Comparison of ENCODE assay signal across 8 mouse cellular contexts in genomic region chr16:90385326-90385687, GRCm38 (mm10). TPM values are rescaled to one million over a fixed set of nuclear protein-coding genes. Genes with fewer than 3 reads are reported as not detected.
A peak's percentile ranks its signal among the peaks of the same experiment; 100 is the strongest.
DNase-seq lines count a peak whose midpoint lies in the region; ATAC-seq and TF ChIP-seq lines count a peak whose summit lies in the region.

No protein-coding gene starts in this region.

- under 1% methylated on average over 16 of the region's 16 CpGs for WGBS in heart, embryonic 10.5 days
- WGBS in forebrain, embryonic 15.5 days, result under 1% methylated on average over 16 of the region's 16 CpGs
- WGBS in liver, embryonic 16.5 days (ENCODE audit: insufficient replicate concordance), result under 1% methylated on average over 16 of the region's 16 CpGs

- peaks cover 11% of the 10 kb centered on the region for H3K36me3 ChIP-seq in heart, embryonic 10.5 days
- H3K36me3 ChIP-seq in ES-Bruce4 (ENCODE audit: control insufficient read depth, insufficient read depth, low read length, poor library complexity, severe bottlenecking), result no peaks in the 10 kb centered on the region
- H3K36me3 ChIP-seq in forebrain, embryonic 15.5 days, result no peaks in the 10 kb centered on the region
- H3K36me3 ChIP-seq in liver, embryonic 16.5 days (ENCODE audit: control insufficient read depth, insufficient read depth), result no peaks in the 10 kb centered on the region

- no peak; the same call in 1 of the 2 replicates for ATAC-seq in forebrain, embryonic 15.5 days (replicated peaks)
- no peak for ATAC-seq in liver, embryonic 16.5 days (ENCODE audit: low read depth)

- intact Hi-C loops in heart, postnatal 36 days (cut with DNase I), result loop anchor here (5.0 kb wide), 2 partner anchors 67 to 147 kb away; no protein-coding TSS in a partner anchor

- peak overlapping the region; percentile 83 for H3K9ac ChIP-seq in ES-Bruce4 (ENCODE audit: low read depth, poor library complexity, severe bottlenecking)
- peak overlapping the region; percentile 94 for H3K9ac ChIP-seq in forebrain, embryonic 15.5 days (replicated peaks)
- peak overlapping the region; percentile 51; the same call in 1 of the 2 replicates for H3K9ac ChIP-seq in liver, embryonic 16.5 days (ENCODE audit: low read depth, low read length)

- no peak for TF ChIP-seq EP300 in ES-Bruce4 (IDR thresholded peaks at IDR 0.05; ENCODE audit: insufficient read depth, low read depth, low read length)

- H3K4me1 ChIP-seq in heart, embryonic 10.5 days, result peaks cover 51% of the 10 kb centered on the region
- no peaks in the 10 kb centered on the region for H3K4me1 ChIP-seq in ES-Bruce4 (ENCODE audit: control insufficient read depth, insufficient read depth, low read length)
- peaks cover 46% of the 10 kb centered on the region for H3K4me1 ChIP-seq in forebrain, embryonic 15.5 days
- H3K4me1 ChIP-seq in liver, embryonic 16.5 days (ENCODE audit: control insufficient read depth, low read depth, low read length), result no peaks in the 10 kb centered on the region

- H3K9me3 ChIP-seq in heart, embryonic 10.5 days, result no peaks in the 10 kb centered on the region
- H3K9me3 ChIP-seq in ES-Bruce4 (replicated peaks; ENCODE audit: control insufficient read depth, insufficient read depth, low read length, poor library complexity, severe bottlenecking), result no peaks in the 10 kb centered on the region
- H3K9me3 ChIP-seq in forebrain, embryonic 15.5 days, result no peaks in the 10 kb centered on the region
- H3K9me3 ChIP-seq in liver, embryonic 16.5 days (replicated peaks; ENCODE audit: control insufficient read depth, low read length), result no peaks in the 10 kb centered on the region

- TF ChIP-seq CTCF in ES-Bruce4 (IDR thresholded peaks at IDR 0.05; ENCODE audit: low read depth, low read length), result no peak

- no peaks in the 10 kb centered on the region for H3K27me3 ChIP-seq in heart, embryonic 10.5 days (ENCODE audit: insufficient read depth, poor library complexity, severe bottlenecking)
- peaks cover 2% of the 10 kb centered on the region; the same call in 1 of the 2 replicates for H3K27me3 ChIP-seq in ES-Bruce4 (ENCODE audit: control insufficient read depth, insufficient read depth, low read length, poor library complexity, severe bottlenecking)
- no peaks in the 10 kb centered on the region for H3K27me3 ChIP-seq in forebrain, embryonic 15.5 days
- H3K27me3 ChIP-seq in liver, embryonic 16.5 days (ENCODE audit: control insufficient read depth, insufficient read depth, low read depth, low read length), result peaks cover 30% of the 10 kb centered on the region

- TF ChIP-seq POLR2A in ES-Bruce4 (IDR thresholded peaks at IDR 0.05; ENCODE audit: insufficient read depth, low read length), result no peak

- H3K4me2 ChIP-seq in forebrain, embryonic 15.5 days (replicated peaks), result peak overlapping the region; percentile 90
- H3K4me2 ChIP-seq in liver, embryonic 16.5 days (ENCODE audit: low read depth, low read length), result peak overlapping the region; percentile 54

- no peak for DNase-seq in heart, embryonic 10.5 days (ENCODE audit: low spot score)
- no peak for DNase-seq in heart, postnatal 36 days
- DNase-seq in cerebellum, postnatal 4 days (ENCODE audit: low spot score in 2 of 2), result no peak
- DNase-seq in thymus, postnatal 36 days, result no peak
- no peak for DNase-seq in urinary bladder, adult 18-20 months (ENCODE audit: low spot score in 2 of 2)

- peak overlapping the region; percentile 98 for H3K27ac ChIP-seq in heart, embryonic 10.5 days
- H3K27ac ChIP-seq in ES-Bruce4 (ENCODE audit: insufficient read depth, low read length), result no peak overlapping the region
- peak overlapping the region; percentile 99 for H3K27ac ChIP-seq in forebrain, embryonic 15.5 days (replicated peaks)
- peak overlapping the region; percentile 65 for H3K27ac ChIP-seq in liver, embryonic 16.5 days (ENCODE audit: low read length)

- peak overlapping the region; percentile 98 for H3K4me3 ChIP-seq in heart, embryonic 10.5 days
- peak overlapping the region; percentile 81 for H3K4me3 ChIP-seq in ES-Bruce4 (ENCODE audit: low read depth, low read length)
- peak overlapping the region; percentile 95 for H3K4me3 ChIP-seq in forebrain, embryonic 15.5 days
- peak overlapping the region; percentile 61 for H3K4me3 ChIP-seq in liver, embryonic 16.5 days (ENCODE audit: low read depth, low read length)

RNA-seq across cellular contexts. Expression of gene Hunk, which starts 0.5 kb away (rescaled TPM):
- polyA plus RNA-seq in heart, embryonic 10.5 days (2016; fragmentation: Nextera tagmentation; extraction: Ambion mirVana), result 20.0 and 22.8 TPM in 2 replicates
- total RNA-seq in heart, postnatal 36 days (2021), result under 1 TPM; 0.57 to 0.67 TPM
- 13.6 and 15.5 TPM in 2 replicates for polyA plus RNA-seq in ES-Bruce4 (2011; ENCODE audit: insufficient read depth, insufficient read length, low read depth, missing spikeins)
- 11.8 and 13.6 TPM in 2 replicates for polyA plus RNA-seq in forebrain, embryonic 15.5 days (2015; fragmentation: Nextera tagmentation; extraction: Ambion mirVana)
- polyA plus RNA-seq in liver, embryonic 16.5 days (2015; fragmentation: Nextera tagmentation; extraction: Ambion mirVana), result 1.3 TPM in 2 replicates
